Mouse (Mus musculus) erythroblast, embryonic 14.5 days (primary cell): ENCODE measurements around the gene Opa3.

Experiments
- GATA1 ChIP-seq: IDR thresholded peaks from 2 replicates; pipeline ENCODE4 v1.6.1; 2012; ENCODE audit warnings: low read length, inconsistent platforms, mixed read lengths
- TAL1 ChIP-seq: IDR thresholded peaks from 3 replicates; pipeline ENCODE4 v1.6.1; 2012; ENCODE audit warnings: low read length, inconsistent platforms, mixed read lengths

GRCm38 (mm10) chr7:19224933-19225332, 3.2 kb upstream of the Opa3 start:
- TF ChIP-seq GATA1 (no peak), TAL1 (no peak)
